Mouse (Mus musculus): ENCODE data around the gene Rnf121. TPM values are rescaled to one million over a fixed set of nuclear protein-coding genes. Genes with fewer than 3 reads are reported as not detected.
A peak's percentile ranks its signal among the peaks of the same experiment; 100 is the strongest.

Rnf121 gene
- total and polyA plus RNA-seq, 2 experiments from 2014 or later: 23.4 to 34.2 TPM

DNA sequence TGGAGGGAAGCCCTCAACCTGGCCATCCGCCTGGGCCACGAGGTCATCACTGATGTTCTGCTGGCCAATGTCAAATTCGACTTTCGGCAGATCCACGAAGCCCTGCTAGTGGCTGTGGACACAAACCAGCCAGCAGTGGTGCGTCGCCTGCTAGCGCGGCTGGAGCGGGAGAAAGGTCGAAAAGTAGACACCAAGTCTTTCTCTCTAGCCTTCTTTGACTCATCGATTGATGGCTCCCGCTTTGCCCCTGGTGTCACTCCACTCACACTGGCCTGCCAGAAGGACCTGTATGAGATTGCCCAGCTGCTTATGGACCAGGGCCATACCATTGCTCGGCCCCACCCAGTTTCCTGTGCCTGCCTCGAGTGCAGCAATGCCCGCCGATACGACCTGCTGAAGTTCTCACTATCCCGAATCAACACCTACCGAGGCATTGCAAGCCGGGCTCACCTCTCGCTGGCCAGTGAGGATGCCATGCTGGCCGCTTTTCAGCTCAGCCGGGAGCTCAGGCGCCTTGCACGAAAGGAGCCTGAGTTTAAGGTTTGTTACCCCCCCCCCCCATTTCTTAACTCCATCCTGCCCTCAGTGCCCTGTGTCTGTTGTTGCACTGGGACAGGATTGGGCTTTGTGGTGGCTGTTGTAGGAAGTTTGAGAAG is 18.9 kb upstream of the Rnf121 start:
- Histone ChIP-seq H3K4me1 (ENCODE audit: insufficient read depth) (no peaks in the 10 kb centered on the region), H3K4me2 (ENCODE audit: low read depth) (no peak overlapping the region), H3K27me3 (ENCODE audit: insufficient read depth, low read length) (no peaks in the 10 kb centered on the region), H3K4me3 (ENCODE audit: low read depth, low read length) (no peak overlapping the region), H3K9ac (no peak overlapping the region), H3K9me3 (ENCODE audit: low read length) (no peaks in the 10 kb centered on the region), H3K36me3 (ENCODE audit: insufficient read depth) (peaks cover 46% of the 10 kb centered on the region), H3K27ac (ENCODE audit: low read depth, low read length) (no peak overlapping the region)
- no peak for TF ChIP-seq CTCF (IDR thresholded peaks at IDR 0.05; ENCODE audit: low read depth)
- ATAC-seq (no peak), DNase-seq (no peak)
- WGBS: 93% methylated on average over 26 of the region's 26 CpGs

DNA sequence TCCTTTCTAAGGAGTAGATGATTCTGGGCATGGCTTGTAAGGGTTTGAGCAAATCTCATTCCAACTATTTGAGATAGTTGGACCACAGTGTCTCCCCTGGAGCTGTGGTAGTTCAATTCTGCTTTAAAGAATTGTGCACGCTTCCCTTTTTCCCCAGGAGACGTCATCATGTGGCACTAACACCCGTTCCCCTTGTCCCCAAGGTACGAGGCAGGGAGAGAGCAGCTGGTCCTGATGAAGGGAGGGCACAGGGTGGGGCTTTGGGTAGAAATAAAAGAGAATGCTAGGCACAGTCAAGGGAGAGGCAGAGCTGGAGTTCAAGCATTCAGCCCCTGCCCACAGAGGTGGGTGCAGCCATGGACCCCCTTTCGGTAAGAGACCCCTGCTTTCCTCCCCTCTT is 17.5 kb upstream of the Rnf121 start, which contains the start of gene Trpc2:
Gene Trpc2, plus strand, starts transcription at position 301 of the 400 bp plus-strand sequence.
- no peaks in the 10 kb centered on the region for H3K27me3 ChIP-seq (ENCODE audit: insufficient read depth, low read length)
- no peak within 1 kb of the TSS for H3K9ac ChIP-seq
- no peak within 1 kb of the TSS for H3K4me2 ChIP-seq (ENCODE audit: low read depth)
- no peak within 1 kb of the TSS for H3K4me3 ChIP-seq (ENCODE audit: low read depth, low read length)
- H3K4me1 ChIP-seq (ENCODE audit: insufficient read depth): no peaks in the 10 kb centered on the region
- DNase-seq (no peak), ATAC-seq (no peak)
- H3K36me3 ChIP-seq (ENCODE audit: insufficient read depth): peaks cover 52% of the 10 kb centered on the region
- no peaks in the 10 kb centered on the region for H3K9me3 ChIP-seq (ENCODE audit: low read length)
- no peak for TF ChIP-seq CTCF (IDR thresholded peaks at IDR 0.05; ENCODE audit: low read depth)
- WGBS: 86% methylated on average over 5 of the region's 5 CpGs
- no peak within 1 kb of the TSS for H3K27ac ChIP-seq (ENCODE audit: low read depth, low read length)

DNA sequence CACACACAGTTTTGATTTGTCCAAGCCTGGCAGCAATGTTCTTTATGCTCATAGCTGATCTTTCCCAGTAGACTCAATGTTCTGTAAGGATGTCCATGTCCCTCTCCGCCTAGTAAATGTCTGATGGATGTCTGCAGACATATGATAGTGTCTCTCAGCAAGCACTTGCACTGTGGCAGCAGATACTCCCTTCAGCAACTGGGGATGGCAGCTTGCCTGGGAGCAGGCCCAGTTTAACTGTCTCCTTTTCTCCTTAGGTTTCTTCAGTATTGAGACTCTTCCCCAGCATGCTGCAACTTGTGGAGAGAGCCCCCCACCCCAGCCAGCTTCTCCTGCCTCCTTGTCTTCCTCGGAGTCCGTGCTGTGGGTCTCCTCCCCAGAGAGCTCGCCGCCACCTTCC is 16.5 kb upstream of the Rnf121 start:
- H3K4me1 ChIP-seq (ENCODE audit: insufficient read depth): no peaks in the 10 kb centered on the region
- ATAC-seq (no peak), DNase-seq (no peak)
- H3K36me3 ChIP-seq (ENCODE audit: insufficient read depth): peaks cover 62% of the 10 kb centered on the region
- TF ChIP-seq CTCF (IDR thresholded peaks at IDR 0.05; ENCODE audit: low read depth): no peak
- no peak overlapping the region for H3K4me2 ChIP-seq (ENCODE audit: low read depth)
- H3K9me3 ChIP-seq (ENCODE audit: low read length): no peaks in the 10 kb centered on the region
- no peak overlapping the region for H3K27ac ChIP-seq (ENCODE audit: low read depth, low read length)
- H3K4me3 ChIP-seq (ENCODE audit: low read depth, low read length): no peak overlapping the region
- WGBS: 96% methylated on average over 5 of the region's 5 CpGs
- no peaks in the 10 kb centered on the region for H3K27me3 ChIP-seq (ENCODE audit: insufficient read depth, low read length)
- no peak overlapping the region for H3K9ac ChIP-seq

DNA sequence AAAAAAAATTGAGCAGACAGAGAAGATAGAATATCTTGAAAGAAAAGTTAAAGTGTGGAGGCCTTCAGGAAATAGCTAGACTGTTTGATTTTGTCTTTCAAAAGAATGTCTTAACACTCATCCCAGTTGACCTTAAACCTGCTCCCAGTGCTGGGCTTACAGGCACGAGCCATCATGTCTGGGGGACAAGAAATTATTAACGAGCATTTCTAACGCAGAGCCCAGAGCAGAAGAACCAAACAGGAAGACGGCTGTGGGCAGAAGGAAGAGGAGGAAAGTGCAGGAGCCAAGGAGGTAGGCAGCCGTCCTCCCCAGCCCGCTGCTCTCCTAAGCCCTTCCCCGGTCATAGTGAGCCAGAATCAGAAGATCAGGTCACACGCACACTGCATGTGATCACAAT is 15.0 kb upstream of the Rnf121 start:
- DNase-seq (no peak), ATAC-seq (no peak)
- TF ChIP-seq CTCF (IDR thresholded peaks at IDR 0.05; ENCODE audit: low read depth): no peak
- Histone ChIP-seq H3K9ac (no peak overlapping the region), H3K27me3 (ENCODE audit: insufficient read depth, low read length) (no peaks in the 10 kb centered on the region), H3K9me3 (ENCODE audit: low read length) (no peaks in the 10 kb centered on the region), H3K4me2 (ENCODE audit: low read depth) (no peak overlapping the region), H3K36me3 (ENCODE audit: insufficient read depth) (peaks cover 69% of the 10 kb centered on the region), H3K27ac (ENCODE audit: low read depth, low read length) (no peak overlapping the region), H3K4me1 (ENCODE audit: insufficient read depth) (no peaks in the 10 kb centered on the region), H3K4me3 (ENCODE audit: low read depth, low read length) (no peak overlapping the region)
- WGBS: 89% methylated on average over 8 of the region's 8 CpGs

DNA sequence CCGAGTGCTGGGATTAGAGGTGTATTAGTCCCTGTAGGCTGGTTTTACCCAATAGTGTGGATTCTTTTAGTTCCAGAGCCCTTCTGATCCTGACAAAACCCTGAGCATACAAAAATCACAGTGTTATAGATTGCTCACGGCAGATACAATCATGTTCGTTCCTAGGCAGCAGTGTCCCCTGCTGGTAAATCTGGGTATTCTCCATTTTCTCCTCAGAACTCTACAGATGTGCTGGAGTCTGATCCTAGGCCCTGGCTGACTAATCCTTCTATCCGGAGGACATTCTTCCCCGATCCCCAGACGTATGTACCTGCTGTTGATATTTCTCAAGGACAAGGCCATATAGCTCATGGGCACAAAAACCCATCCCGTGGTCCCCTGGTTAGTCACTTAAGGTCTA is 13.2 kb upstream of the Rnf121 start:
- H3K9ac ChIP-seq: no peak overlapping the region
- H3K4me3 ChIP-seq (ENCODE audit: low read depth, low read length): no peak overlapping the region
- 73% methylated on average over 7 of the region's 7 CpGs for WGBS
- H3K36me3 ChIP-seq (ENCODE audit: insufficient read depth): peaks cover 74% of the 10 kb centered on the region
- no peaks in the 10 kb centered on the region for H3K4me1 ChIP-seq (ENCODE audit: insufficient read depth)
- H3K4me2 ChIP-seq (ENCODE audit: low read depth): no peak overlapping the region
- peak; percentile 76 for TF ChIP-seq CTCF (IDR thresholded peaks at IDR 0.05; ENCODE audit: low read depth)
- peak; percentile 72; the same call in 1 of the 2 replicates for ATAC-seq
- no peaks in the 10 kb centered on the region for H3K27me3 ChIP-seq (ENCODE audit: insufficient read depth, low read length)
- no peaks in the 10 kb centered on the region for H3K9me3 ChIP-seq (ENCODE audit: low read length)
- H3K27ac ChIP-seq (ENCODE audit: low read depth, low read length): no peak overlapping the region
- peak; percentile 56 for DNase-seq

DNA sequence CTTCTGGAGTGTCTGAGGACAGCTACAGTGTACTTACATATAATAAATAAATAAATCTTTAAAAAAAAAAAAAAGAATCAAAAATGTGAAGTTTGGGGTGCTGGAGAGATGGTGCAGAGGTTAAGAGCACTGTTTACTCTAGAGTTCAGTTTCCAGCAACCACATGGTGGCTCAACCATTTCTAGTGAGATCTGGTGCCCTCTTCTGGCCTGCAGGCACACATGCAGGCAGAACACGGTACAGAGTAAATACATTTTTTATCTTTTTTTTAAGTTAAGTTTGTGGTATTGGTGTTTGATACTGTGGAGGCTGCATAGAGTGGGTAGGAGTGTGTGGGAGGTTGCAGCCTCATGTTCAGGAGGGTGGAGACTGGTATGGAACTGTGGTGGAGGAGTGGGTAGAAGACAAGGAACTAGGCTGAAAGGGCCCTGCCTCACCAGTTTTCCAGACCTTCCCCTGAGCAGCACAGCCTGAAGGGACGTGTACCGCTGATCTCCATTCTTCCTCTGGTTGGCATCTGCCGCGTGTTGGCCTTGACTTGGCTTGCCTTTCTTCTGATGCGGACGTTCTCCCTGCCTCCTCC is 11.5 kb upstream of the Rnf121 start:
- H3K27me3 ChIP-seq (ENCODE audit: insufficient read depth, low read length): no peaks in the 10 kb centered on the region
- H3K4me1 ChIP-seq (ENCODE audit: insufficient read depth): no peaks in the 10 kb centered on the region
- DNase-seq: peak; percentile 17
- peaks cover 70% of the 10 kb centered on the region for H3K36me3 ChIP-seq (ENCODE audit: insufficient read depth)
- no peak overlapping the region for H3K4me2 ChIP-seq (ENCODE audit: low read depth)
- TF ChIP-seq CTCF (IDR thresholded peaks at IDR 0.05; ENCODE audit: low read depth): peak; percentile 65
- H3K9me3 ChIP-seq (ENCODE audit: low read length): no peaks in the 10 kb centered on the region
- H3K4me3 ChIP-seq (ENCODE audit: low read depth, low read length): no peak overlapping the region
- H3K27ac ChIP-seq (ENCODE audit: low read depth, low read length): no peak overlapping the region
- no peak overlapping the region for H3K9ac ChIP-seq
- no peak for ATAC-seq
- WGBS: 81% methylated on average over 7 of the region's 7 CpGs

DNA sequence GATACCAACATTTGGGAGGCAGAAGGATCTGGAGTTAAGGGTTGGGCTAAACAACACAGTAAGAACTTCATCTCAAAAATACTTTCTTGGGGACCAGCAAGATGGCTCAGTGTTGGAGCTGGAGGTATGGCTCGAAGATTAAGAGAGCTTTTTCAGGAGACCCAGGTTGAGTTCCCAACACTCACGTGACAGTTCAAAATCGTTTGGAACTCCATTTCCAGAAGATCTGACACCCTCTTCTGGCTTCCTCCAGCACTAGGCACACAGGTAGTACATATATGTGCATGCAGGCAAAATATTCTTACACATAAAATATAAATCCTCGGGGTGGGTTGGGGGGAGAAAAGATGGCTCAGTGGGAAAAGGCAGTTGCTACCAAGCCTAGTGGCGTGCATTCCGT is 1.1 kb upstream of the Rnf121 start:
- ATAC-seq: no peak
- DNase-seq: no peak
- TF ChIP-seq CTCF (IDR thresholded peaks at IDR 0.05; ENCODE audit: low read depth): no peak
- Histone ChIP-seq H3K9me3 (ENCODE audit: low read length) (no peaks in the 10 kb centered on the region), H3K4me1 (ENCODE audit: insufficient read depth) (peaks cover 7% of the 10 kb centered on the region; the same call in 1 of the 2 replicates), H3K27ac (ENCODE audit: low read depth, low read length) (no peak overlapping the region), H3K27me3 (ENCODE audit: insufficient read depth, low read length) (no peaks in the 10 kb centered on the region), H3K9ac (no peak overlapping the region), H3K36me3 (ENCODE audit: insufficient read depth) (no peaks in the 10 kb centered on the region), H3K4me2 (ENCODE audit: low read depth) (peak overlapping the region; percentile 73), H3K4me3 (ENCODE audit: low read depth, low read length) (peak overlapping the region; percentile 83)
- WGBS: 77% methylated on average over 6 of the region's 6 CpGs
